Mouse (Mus musculus): Measurements from ENCODE around the gene Gng10.

Gng10 gene

DNA sequence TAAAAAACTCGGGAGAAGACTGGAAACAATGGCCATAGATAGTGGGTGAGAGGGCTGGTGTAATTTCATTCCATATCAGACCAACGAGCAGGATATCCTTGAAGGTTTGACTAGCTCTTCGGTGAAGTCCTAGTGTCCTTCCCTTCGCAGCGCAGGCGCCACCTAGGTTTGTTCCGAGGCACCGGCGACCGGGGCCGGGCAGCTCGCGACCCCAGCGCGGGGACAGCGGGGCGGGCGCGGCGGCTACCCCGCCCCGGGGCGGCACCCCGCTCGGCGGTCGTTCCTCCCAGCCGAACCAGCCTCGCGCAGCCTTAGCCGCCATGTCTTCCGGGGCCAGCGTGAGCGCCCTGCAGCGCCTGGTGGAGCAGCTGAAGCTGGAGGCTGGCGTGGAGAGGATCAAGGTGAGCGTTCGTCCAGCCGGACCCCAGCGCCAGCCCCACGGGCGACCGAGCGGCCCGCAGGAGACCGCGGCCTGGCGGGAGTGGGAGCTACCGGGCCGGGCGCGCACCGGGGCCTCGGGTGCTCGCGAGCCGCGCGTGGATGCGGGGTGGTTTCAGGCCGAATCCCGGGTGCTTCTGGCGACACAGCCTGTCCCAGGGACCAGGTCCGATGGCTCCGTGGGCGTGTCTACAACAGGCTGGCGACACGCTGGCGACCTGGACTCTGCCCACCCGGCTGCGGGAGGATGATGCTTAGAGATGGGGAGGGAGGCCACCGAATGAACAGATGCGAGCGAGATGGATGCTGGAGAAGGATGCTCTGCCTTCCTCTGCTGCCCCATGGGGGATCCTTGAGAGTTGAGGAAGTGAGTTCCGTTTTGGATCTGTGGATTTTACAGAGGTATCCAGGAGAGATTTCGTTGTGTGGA lies at the start of gene Gng10:
Gene Gng10, plus strand, starts transcription at position 171 of the 868 bp plus-strand sequence.
- peak; percentile 64 for DNase-seq

DNA sequence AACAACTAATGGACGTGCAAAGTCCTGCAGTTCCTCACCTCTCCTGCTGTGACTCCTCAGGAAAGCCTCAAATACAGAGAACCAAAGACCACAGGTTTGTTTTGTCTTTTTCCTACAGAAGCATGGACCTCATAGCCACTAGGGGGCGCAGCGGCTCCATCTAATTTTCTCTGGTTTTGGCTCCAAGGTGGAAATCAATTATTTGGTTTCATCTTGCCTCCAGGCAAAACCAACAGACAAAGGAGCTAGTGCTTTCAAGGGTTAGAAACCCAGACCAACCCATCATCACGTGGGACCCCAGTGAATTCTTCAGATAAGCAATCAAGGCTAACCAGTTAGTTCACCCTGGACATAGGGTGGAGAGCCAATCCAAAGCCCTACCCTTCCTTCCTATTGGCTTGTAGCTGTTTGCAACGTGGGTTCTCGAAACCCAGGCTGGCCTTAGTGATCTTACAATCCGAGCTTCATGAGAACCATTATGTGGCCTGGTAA lies 49.7 kb upstream of the Gng10 start:
- peak; percentile 43 for DNase-seq

DNA sequence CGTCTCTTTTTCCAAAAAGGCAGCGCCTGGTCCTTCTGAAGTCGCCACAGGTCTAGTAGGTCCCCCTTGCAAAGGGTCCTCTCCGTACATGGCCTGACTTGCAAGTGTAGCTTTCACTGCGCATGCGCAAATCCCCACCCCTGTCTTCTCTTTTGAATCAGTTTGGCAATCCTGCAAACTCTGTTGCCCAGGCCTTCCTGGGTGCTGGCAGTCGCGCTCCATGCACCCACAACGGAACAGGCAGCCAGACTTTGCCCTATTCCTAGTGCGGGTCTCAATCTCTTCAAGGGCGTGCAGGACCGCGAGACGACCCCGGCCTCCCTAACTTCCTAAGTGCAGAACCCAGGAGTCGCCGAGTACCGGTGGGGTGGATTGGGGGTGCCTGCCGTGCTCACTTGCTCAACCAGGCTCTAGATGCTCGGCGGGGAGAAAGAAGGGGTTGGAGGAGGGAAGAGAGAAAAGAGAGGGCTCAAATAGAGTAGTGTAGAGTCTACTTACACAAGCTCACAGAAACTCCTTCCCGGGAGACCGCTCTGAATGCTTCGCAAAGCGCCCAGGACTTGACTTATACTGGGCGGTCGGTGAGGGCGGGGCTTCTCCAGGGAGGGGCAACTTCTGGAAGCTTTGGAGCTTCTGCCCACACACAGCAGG lies 48.2 kb upstream of the Gng10 start, which contains the start of gene Ptgr1:
Gene Ptgr1, minus strand, starts transcription at position 580 of the 651 bp plus-strand sequence.
- DNase-seq = peak; percentile 61

DNA sequence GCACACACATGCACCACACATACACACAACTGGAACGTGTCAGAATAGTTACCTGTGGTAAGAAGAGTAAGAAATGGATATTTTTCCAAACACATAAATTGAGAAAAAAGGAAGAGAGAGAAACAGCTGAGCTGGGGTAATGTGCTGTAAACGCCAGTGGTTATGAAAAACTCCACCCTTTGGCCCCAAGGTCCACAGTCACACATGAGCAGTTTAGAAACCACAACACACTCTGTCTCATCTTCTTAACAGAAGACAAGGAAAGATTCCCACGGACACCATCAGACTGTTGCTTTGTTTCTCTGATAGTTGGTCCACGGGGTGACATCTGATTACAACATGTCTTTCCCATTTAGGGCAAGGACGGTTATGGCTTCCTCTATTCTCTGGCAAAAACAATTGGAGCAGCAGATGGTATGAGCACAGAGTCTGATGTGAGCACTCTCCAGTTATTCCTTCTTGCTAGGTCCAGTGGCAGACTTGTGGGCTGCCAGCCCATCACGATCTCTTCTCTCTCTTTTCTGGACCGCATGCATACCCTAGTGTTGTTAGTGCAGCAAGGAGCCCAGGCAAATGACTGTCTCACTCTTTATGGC lies 45.5 kb upstream of the Gng10 start:
- no peak for DNase-seq

DNA sequence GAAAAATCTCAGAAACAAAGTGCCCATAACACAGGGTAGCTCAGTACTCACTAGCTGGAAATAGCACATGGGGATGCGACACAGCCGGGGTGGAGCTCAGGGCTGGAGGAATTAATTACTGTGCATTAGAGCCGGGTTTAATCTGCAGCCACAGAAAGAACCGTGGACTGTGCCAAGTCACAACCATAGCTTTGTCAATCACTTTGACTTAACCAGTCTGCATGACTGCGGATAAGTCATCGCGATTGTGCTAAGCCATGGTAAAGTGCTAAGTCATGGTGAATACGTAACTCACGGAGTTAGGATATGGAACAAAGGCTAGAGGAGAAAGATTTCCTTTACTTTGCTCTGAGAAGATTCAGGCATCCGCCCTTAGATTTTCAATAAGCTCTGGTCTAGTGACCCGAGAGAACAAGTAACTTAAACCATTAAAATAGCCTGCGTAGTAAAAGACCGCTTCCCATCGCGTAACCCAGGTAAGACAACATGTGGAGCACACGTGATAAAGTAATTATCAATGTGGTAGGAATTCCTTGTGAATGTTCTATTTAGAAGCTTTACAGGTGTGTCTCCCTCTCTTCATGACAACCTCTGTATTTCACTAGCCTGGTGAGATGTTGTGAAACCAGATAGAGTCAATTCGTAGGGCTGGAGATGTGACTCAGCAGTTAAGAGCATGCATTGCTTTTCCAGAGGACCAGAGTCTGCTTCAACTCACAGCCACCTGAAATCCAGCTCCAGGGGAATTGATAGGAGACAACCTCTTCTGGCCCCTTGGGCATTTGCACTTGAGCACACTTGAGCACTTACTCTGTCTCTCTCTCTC lies 44.1 kb upstream of the Gng10 start:
- no peak for DNase-seq

DNA sequence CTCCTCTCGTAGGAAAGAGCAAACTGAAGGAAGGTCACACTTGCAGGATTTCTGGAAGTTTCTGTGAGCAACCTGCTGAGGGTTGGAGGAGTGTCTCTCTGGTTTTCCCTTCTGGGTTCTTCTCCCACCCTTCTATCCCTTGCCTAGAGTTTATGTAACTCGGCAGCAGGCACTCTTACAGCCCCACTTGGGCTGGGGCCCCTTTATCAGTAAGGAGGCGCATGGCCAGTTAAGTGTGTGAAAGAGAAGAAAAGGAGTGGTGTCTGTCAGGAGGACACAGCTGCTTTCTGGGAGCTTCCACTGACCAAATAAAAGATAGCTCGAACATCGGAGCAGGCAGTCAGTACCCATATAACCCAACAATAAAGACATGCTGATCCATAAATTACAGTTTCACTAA lies 42.7 kb upstream of the Gng10 start:
- no peak for DNase-seq

DNA sequence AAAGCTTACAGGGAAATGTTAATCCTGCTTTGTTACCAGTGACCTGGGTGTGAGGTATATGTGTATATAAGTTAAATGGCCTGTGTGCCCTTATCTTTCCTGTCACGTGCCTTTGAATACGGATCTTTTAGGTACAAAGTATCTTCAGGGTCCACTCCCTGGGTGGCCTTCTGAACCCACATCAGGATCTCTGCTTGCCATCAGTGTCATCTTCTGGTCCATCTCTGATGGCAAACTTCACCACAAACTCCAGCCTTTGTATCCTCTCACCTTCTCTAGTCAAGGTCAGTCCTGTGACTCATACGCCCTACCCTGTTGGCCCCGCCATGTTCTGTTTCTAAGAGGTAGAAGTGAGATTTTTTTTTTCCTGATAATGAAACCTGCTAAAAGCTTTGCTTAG lies 40.1 kb upstream of the Gng10 start, which contains the start of gene Dnajc25:
Gene Dnajc25, plus strand, starts transcription at position 301 of the 400 bp plus-strand sequence.
- DNase-seq = no peak

DNA sequence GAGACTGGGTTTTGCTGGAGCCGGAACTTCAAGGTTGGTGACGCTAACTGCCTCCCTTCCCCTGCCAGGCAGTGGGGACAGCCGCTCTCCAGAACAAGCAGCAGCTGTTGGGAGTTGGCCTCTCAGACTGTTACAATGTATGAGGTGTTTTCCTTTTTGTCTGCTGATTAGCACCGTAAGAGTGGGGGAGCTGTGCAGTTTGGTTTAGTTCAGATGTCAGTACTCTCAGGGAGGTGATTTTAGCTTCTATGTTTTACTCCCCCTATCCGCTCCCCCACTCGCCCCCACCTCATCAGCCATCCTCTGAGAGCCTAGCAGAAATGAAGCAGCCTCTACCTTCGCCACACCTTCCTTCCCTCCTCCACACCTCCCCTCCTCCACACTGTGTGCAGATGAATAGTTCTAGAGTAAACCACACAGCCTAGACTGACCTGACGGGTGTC lies 39.6 kb upstream of the Gng10 start:
- DNase-seq = no peak

DNA sequence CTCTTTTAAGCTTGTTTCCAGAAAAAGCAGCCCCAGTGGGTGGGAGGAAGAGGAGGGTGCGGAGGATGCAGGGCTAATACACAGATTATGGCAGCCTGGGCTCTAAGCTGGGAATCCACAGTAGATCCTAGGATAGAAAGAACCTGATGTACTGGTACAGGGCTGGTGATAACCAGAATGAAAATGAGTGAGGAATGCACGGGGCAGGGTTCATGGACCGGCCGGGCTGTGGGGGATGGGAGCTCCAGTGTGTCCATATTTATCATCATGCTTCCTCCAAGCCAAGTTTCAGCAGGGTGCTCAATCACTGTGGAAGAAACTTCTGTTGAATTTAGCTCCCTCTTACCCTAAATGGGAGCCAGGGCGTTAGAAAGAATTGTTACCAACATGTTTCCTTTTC lies 37.8 kb upstream of the Gng10 start:
- DNase-seq = no peak

DNA sequence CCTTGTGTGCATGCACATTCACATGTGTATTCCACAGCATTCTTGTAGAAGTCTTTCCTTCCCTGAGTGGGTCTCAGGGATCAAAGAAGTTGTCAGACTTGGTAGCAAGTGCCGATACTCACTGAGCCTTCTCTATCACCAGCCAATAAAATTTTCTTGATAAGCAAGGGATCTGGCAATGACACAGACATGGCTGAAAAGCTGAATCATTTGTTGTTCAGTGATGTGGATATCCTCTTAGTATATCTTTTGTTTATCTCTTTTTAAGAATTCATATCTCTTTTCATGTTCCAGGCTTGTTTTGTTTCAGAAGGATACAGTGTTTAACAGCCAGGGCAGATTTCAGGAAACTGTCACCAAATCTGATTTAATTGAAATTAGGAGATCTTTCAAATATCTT lies 36.2 kb upstream of the Gng10 start:
- no peak for DNase-seq

DNA sequence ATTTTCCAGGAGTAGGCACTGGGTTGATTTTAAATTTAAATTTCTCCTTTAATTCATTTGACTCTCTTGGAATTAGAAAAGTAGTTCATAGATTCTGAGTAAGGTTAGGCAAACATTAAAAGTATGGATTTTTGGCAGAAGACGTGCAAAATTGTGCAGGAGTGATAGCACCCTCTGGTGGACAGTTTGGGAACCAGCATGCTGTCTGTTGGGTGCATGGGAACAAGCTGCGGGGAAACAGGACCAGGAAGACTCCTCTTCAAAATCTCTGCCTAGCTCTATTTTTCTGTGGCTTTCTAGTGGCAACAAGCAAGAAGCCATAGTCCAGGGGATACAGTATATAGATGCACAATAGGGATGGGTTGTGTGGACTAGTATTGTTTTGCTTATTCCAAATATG lies 35.2 kb upstream of the Gng10 start:
- peak; percentile 49 for DNase-seq

DNA sequence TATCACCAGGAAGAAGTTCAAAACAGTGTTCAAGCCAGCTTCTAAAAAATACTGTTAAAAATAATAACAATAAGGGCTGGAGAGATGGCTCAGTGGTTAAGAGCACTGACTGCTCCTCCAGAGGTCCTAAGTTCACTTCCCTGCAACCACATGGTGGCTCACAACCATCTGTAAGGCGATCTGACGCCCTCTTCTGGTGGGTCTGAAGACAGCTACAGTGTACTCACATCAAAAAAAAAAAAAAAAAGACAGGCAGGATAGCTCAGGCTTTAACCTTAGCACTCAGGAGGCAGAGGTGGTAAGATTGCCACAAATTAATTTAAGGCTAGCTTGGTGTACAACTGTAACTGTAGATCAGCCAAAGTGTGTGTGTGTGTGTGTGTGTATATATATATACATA lies 34.3 kb upstream of the Gng10 start:
- no peak for DNase-seq

DNA sequence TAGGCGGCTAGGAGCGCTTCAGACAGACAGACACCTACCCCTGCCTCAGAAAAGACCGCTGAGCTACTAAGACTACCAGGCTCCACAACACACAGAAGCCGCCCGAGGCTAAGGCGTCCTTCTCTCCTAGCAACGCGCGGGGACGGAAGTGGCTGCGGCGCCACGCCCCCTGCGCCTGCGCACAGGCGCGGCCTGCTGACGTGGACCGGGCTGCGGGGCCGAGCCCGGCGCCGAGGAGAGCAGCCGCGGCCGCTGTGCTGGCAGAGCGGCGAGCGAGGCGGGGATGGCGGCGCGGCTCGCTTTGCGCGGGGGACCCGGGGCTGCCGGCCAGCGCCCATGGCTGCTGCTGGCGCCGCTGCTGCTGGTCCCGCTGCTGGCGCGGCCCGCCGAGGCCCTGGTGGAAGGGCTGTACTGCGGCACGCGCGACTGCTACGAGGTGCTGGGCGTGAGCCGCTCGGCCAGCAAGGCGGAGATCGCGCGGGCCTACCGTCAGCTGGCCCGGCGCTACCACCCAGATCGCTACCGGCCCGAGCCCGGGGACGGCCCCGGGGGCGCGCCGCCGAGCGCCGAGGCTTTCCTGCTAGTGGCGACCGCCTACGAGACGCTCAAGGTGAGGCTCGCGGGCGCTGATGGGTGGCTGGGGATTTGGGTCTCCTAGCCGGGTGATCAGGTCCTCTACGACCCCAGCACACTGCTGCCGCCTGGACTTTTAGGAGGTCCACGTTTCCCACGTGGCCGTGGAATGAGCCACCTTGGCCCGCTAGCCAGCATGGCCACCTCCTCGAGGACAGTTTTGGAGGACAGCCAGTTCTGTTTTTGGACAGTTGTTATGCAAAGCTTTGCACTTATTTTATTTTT lies 31.7 kb upstream of the Gng10 start, which contains the start of gene Gm20503:
Gene Gm20503, plus strand, starts transcription at position 263 of the 858 bp plus-strand sequence.
- DNase-seq = peak; percentile 92

DNA sequence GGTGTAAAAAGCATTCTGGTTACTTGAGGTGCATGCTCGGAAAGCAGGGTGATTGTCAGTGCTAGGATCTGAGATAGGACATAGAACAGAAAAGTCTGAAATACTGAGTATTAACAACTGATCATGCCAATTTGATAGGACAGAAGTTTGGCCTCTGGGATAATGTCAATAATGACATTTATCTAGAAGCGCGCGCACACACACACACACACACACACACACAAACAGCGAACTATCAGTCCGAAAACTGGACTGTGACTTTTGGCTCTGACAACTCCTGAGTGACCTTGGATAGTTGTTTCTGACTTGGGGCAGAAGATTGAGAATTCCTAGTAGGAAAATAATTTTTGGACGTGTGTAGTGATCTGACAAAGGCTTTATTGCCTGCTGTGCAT lies 31.1 kb upstream of the Gng10 start:
- no peak for DNase-seq

DNA sequence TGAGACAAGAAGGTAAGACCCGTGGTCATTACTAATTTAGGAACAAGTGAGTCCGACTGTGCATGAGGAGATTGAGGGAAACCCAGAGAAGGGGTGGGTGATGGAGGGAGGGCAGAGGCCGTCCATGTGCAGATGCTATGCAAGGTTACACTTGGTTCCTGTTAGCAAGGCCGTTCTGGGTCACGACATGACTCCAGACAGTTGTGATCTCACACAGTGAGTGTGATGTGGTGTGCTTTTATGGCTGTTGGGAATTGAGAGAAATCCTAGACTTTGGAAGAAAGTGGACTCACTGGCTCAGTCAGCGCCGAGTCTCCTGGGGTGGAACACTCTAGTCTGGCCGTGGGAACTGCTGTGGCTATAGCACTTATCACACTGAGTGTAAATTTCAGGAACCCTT lies 28.7 kb upstream of the Gng10 start:
- no peak for DNase-seq

DNA sequence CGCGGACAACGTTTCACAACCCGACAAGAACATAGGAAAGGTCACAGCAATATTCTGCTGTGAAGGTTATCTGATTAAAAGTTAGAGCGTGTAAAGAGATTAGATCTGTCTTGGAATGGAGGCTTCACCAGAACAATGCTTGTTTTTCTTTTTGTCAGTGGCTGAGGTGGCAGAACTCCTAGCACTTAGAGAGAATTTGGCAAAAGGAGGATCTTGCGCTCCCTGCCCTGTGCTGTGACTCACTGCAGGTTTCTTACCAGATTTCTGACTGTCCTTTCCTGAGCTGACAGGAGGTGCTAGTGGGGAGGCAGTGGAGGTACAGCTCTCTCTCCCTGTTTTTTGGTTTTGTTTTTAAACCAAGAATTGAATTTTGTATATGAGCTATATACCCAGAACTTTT lies 27.9 kb upstream of the Gng10 start:
- no peak for DNase-seq

DNA sequence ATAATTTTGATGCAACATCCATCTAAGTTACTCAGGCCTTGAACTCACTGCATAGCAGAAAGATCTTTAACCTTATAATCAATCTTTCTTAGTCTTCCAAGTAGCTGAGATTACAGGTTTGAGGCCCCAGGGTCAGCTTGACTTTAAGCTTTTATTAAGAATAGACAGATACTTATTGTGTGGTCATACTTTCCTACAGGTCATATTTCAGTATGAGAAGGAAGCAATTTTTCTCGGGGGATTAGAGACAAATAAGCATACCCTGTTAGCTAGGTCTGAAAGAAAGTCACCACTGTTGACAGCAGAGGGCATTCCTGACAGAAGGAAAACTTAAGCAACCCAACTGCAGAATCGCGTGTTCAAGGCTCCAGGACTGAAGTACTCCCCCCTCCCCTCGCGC lies 26.9 kb upstream of the Gng10 start:
- DNase-seq = no peak

DNA sequence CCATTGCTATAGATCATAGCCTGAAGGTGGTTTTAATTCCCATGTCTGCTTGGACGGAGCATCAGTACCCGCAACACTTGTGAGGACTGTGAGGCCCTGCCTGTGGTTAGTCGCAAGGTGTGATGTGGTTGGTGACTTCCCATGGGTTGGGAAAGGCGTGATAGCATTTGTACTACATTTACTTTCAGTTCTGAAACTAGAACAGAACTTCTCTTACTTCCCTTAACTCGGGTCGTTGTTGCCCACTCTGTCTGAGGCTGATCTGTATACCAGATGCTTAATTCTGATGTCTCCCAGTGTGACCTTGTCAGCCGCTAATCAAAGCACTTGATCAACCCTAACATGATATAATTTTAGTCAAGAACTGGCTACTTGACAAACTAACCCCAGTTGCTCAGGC lies 25.7 kb upstream of the Gng10 start:
- DNase-seq = no peak

DNA sequence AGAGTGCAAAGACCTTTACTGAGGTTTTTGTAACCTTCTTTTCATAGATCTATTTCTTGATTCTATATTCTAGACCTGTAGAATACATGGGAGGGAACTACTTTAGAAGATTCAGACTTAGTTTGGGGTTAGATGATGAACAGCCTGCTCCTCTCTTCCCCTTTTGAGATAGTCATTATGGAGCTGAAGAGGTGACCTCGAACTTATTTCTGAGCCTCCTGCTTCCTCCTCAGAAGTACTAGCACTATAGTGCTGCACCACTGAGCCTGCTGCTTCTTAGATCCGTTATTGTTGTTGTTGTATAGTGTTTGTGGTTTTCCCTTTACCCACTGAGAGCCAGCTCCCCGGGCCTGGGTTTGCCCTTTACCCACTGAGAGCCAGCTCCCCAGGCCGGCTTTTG lies 25.2 kb upstream of the Gng10 start:
- DNase-seq = no peak

DNA sequence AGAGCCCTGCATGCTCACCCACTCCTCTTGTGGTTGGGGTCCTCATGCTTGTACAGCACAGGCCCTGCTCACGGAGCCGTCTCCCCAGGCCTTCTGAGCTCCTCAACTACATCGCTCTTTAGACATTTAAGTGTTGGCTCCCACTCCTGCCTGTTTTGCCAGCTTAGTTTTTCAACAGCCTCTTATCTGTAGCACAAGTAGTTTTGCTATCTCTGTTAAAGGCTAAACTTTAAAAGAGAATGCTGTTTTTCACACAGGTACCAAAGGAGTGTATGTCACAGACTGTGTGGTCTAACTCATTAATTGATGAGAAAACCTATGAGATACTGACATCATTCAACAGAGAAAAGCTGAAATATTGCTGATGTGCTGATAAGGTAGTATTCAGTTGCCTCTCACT lies 23.4 kb upstream of the Gng10 start:
- no peak for DNase-seq

DNA sequence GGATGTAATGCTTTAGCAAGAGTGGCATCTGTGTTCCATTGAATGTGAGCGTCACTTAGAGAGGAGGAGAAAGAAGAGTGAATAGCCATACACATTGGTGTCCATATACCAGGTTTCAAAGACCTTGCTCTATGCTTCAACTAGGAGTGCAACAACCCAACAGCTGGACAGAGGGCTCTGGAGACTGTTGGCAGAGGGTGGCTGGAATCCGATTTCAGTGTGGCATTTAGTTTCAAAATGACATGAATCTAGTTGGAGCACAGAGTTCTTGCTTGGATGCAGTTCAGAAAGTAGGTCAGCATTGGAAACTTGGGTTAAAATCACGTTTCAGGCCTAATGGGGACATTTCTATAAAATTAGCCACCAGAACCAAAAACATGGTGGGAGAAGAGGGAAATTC lies 19.7 kb upstream of the Gng10 start:
- DNase-seq = no peak

DNA sequence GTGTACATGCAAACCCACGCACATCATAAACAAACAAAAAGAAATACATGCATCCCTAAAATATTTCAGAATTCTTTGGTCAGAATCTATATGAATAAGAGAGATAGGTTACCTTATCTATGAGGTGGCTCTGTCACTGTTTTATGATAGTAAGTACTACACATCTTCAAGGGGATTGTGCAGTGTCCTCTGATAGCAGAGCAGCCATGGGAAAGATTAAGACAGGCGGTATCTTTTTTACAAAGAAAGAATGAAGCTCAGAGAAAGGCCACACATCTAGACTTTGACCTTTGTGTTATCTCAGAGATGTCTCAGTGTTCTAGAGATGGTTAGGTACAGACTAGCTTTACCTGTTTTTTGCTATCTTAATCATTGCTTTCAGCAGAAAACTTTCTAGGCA lies 18.0 kb upstream of the Gng10 start:
- DNase-seq = no peak
